Mouse (Mus musculus): ENCODE data around the gene Cox7a2l. TPM values are rescaled to one million over a fixed set of nuclear protein-coding genes. Genes with fewer than 3 reads are reported as not detected.

Gene Cox7a2l
- total RNA-seq (2023) = 100 to 1,000 TPM; 226 to 256 TPM

GRCm38 (mm10) chr17:83517280-83518015 lies at the start of gene Cox7a2l:
Gene Cox7a2l, minus strand, starts transcription at chr17:83517330.

Other genes with a start within 250 kb of the Cox7a2l start
- 10 to 100 TPM; 27.1 to 30.4 TPM for gene Eml4, start 166.4 kb downstream of the Cox7a2l start, total RNA-seq (2023)
- under 1 TPM; 0.24 to 0.36 TPM for gene Kcng3, start 114.6 kb upstream of the Cox7a2l start, total RNA-seq (2023)
- gene Mta3, start 188.8 kb upstream of the Cox7a2l start, total RNA-seq (2023) = 100 to 1,000 TPM in 1 of 2 experiments, 10 to 100 TPM in 1; 97.9 to 110 TPM